Mouse (Mus musculus) cerebellum, adult 9-11 months (tissue): ENCODE measurements at regions not wholly inside any gene's neighbourhood (a gene's known extent, or its start where the extent isn't known, plus 50 kb on each side); places are given as distances from the start of the nearest gene placed in this dataset.

ENCODE experiments used
- DNase-seq: peaks from one replicate; pipeline ENCODE4 v3.0.0; 2022

- no peak for DNase-seq
Observed at GRCm38 (mm10) chr6:120614526-120614925, 51.6 kb upstream of the Cecr2 start.

GRCm38 (mm10) chr6:120612346-120612745 lies 53.8 kb upstream of the Cecr2 start:
- no peak for DNase-seq

GRCm38 (mm10) chr6:120609858-120610257 lies 56.3 kb upstream of the Cecr2 start:
- no peak for DNase-seq

- no peak for DNase-seq
Observed at GRCm38 (mm10) chr6:120605471-120605870, 60.7 kb upstream of the Cecr2 start.

- DNase-seq = no peak
Observed at GRCm38 (mm10) chr6:120604020-120604958, 61.9 kb upstream of the Cecr2 start.

DNA sequence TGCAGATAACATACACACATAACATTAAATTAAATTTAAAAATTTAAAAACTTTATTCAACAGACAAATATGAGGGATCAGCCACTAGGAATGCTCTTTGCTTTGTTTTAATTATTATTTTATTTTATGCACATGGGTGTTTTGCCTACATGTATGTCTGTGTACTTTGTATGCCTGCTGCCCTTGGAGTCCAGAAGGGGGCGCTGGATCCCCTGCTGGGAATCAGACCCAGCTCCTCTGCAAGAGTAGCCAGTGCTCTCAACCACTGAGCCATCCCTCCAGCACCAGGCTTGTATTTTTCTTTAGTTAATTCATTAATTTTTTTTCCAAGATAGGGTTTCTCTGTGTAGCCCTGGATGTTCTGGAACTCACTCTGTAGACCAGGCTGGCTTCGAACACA lies 62.7 kb upstream of the Cecr2 start:
- no peak for DNase-seq

GRCm38 (mm10) chr6:120600376-120600775 lies 65.8 kb upstream of the Cecr2 start:
- DNase-seq = no peak

DNA sequence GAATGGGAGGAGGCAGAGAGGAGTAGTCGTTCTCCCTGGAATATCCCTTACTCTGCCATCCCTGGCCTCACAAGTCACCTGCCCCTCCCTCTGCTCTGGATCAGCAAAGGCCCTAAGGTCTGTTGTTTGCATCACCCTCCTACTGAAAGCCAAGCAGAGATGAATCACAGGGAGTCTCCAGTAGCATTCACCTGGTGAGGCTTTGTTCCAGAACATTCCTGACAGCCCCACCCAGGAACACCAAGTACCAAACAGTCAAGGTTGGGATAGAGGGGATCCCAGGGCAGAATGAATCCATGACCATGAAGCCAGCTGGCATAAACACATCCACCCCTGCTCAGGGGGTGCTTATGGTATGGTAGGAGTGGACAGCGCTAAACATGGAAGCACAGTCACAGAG lies 67.4 kb upstream of the Hdhd5 start:
- no peak for DNase-seq

- DNase-seq = no peak
Observed at GRCm38 (mm10) chr6:120597887-120598286, 66.8 kb upstream of the Hdhd5 start.

- no peak for DNase-seq
Observed at GRCm38 (mm10) chr6:120596717-120597116, 65.6 kb upstream of the Hdhd5 start.

DNA sequence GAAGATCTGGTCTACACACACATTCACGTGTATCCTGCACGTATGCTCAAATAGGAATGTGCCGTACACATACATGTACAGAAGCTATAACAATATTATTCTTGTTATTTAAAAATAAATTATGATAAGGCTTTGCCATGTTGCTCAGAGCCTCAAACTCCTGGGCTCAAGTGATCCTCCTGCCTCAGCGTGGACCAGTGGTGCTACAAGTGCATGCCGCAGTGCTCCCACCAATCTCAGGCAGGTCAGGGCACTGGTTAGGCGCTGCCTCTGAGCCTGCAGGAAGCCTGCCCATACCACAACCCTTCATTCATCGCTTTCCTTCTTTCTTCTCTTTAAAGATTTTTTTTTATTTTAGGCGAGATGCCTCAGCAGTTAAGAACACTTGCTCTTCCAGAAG lies 63.3 kb upstream of the Hdhd5 start:
- DNase-seq = no peak

DNA sequence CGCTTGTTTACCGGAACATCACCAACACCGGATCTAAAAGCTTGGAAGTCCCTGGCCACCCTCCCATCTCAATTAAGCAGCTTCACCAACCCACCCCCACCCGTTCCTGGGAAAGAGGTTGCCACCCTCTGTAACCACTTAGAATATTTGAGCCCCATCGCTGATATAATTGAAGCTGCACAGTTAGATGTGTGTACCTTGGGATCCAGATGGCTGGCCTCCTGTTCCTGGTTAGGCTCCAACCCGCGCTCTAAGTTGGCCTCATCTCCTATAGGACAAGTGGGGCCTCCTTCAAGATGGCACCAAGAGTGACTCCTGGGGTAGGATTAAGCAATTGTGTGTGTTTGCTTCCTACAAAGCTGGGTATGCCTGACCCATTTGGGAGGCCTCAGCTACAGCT lies 61.6 kb upstream of the Hdhd5 start:
- peak; percentile 57 for DNase-seq

DNA sequence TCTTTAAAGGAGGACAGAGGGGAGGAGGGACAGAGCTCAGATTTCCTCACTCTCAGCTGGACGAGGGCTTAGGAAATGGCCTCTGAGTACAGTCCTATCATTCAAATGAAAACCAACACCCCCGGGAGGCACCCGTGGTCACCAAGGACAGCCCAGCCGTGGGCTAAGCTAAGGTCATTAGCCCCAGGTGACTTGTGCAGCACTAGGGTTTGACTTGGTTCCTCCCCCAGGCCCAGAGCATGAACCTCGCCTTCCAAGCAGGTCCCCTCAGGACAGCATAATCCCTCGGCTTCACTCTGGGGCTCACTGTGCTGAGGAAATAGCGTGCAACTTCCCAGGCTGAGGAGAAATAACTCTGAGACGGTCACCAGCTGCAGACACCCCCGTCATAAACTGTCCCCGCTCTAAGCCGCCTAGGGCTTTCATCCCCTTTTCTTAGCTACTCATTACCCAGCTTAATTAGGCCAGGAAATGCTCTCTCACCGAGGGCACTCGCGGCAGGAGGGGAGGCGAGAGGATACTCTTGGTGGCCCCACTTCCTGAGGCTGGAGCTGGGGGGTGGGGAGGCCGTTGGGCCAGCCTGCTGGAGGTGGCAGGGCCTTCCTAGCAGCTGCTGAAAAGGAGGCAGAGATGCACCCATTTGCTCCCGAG lies 61.0 kb upstream of the Hdhd5 start:
- peak; percentile 27 for DNase-seq

GRCm38 (mm10) chr6:120590191-120590590 lies 59.1 kb upstream of the Hdhd5 start:
- DNase-seq = no peak

DNA sequence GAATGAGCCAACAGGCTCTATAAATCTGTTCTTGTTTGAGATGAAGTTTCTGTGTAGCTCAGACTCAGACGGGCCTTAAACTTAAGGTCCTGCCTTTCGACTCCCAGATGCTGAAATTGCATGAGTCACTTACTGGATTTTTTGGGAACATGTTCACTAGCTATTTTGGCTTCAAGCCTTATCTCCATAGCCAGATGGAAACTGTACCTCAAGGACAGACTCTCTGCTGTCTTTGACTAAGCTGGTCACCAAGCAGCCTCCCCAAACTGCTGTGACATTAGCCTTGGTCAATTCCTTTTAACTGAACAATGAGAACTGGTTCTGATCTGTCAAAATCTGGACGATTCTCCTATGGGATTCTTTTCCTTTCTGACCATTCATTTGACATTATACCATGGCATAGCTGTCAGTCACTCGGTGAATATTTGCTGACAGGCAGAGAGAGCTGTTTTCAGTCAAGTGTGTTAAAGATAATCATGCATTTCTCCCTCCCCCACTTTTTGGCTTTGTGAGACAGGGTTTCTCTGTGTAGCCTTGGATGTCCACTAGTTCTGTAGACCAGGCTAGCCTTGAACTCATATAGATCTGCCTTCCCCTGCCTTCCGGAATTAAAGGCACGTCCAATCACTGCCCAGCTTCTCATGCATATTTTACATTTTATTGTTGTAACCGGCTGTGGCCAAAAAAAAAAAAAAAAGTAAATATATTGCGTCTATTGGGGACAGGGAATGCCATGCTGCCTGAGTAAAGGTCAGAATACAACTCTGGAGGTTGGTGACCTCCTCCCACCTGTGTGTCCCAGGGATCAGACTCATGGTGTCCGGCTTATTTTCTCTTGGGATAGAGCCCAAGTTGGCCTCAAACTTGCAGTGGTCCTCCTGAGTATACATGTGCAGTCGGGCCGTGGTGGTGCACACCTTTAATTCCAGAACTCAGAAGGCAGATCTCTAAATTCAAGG lies 57.9 kb upstream of the Hdhd5 start:
- no peak for DNase-seq

DNA sequence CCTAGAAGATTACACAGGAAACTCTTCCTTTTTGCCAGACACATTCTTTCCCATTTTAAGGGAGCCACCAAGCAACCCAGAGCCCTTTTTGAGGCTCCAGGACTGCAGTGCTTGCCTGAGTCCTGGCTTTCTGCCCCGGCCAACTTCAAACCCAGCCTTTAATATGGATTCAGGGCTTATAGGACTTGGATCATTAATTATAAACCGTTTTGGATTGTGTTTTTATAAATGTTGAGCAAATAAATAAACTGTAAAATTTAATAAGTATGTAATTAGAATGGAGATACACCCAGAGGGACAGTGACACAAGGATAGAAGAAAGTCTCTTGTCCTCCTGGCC lies 54.8 kb upstream of the Hdhd5 start:
- no peak for DNase-seq

DNA sequence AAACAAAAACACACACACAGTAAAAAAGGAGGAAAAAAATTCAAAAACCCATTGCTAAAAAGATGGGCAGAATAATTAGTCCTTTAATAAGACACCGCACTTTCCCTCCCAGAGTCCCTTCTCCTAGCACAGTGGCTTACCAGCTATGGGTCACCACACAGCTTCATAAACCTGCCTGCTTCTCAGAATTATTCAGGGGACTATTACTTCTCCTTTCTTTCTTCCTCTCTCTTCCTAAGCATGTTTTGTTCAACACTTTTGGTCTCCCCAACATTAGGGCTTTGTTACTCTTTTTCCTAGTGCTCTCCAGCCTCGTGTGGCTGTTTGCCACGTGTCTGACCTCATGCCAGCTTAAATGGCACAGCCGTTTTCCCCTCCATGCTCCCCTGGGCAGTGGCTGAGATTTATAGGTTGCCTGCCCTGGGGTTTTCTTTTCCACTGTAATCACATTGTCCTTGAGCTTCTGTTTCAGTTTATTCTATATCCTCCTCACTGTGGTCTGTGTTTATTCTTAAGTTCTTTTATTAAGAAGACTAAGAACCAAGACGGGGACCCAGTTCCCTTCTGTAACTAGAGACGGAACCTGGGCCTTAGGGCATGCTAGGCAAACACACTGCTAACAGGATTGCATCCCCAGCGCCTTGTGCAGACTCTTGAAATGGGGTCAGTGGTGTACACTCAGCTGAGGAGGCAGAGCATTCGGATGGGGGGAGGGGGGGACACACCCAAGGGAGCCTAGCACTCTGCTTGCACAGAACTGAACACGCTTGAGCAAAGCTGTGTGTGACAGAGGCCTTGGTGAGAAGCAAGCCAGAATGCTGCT lies 54.2 kb upstream of the Hdhd5 start:
- DNase-seq = no peak

- DNase-seq = no peak
Observed at GRCm38 (mm10) chr6:120581748-120582147, 50.6 kb upstream of the Hdhd5 start.
